In genomic region chr7:37563831-37564400, GRCm38 (mm10) we compare ENCODE assay signal across 11 mouse cellular contexts.
DNase-seq lines count a peak whose midpoint lies in the region; ATAC-seq and TF ChIP-seq lines count a peak whose summit lies in the region.
"Had no signal": no experiment of that assay in that cellular context is flagged by ENCODE, and none has a peak within 500 bp of the region (broad histone marks: within the 10 kb centered on the region; RNA-seq: fewer than 3 reads in every experiment).

No protein-coding gene starts in this region.

- H3K9me3 ChIP-seq in embryonic facial prominence, embryonic 12.5 days = no peaks in the 10 kb centered on the region
- no peaks in the 10 kb centered on the region for H3K9me3 ChIP-seq in hindbrain, embryonic 13.5 days
- H3K9me3 ChIP-seq in midbrain, postnatal 0 days (ENCODE audit: low read length) = no peaks in the 10 kb centered on the region
- H3K9me3 ChIP-seq: heart, embryonic 10.5 days had no signal

- H3K27ac ChIP-seq in gastrocnemius, adult 2 months = peak overlapping the region; percentile 44; the same call in 1 of the 2 replicates
- H3K27ac ChIP-seq in embryonic facial prominence, embryonic 12.5 days = no peak overlapping the region
- peak overlapping the region; percentile 68 for H3K27ac ChIP-seq in hindbrain, embryonic 13.5 days
- H3K27ac ChIP-seq in midbrain, postnatal 0 days (ENCODE audit: low read depth, low read length) = no peak overlapping the region
- H3K27ac ChIP-seq: heart, embryonic 10.5 days had no signal

- peak overlapping the region; percentile 75 for H3K4me3 ChIP-seq in gastrocnemius, adult 2 months
- no peak overlapping the region for H3K4me3 ChIP-seq in embryonic facial prominence, embryonic 12.5 days
- H3K4me3 ChIP-seq in hindbrain, embryonic 13.5 days = no peak overlapping the region
- H3K4me3 ChIP-seq in midbrain, postnatal 0 days (ENCODE audit: low read depth, low read length) = no peak overlapping the region
- H3K4me3 ChIP-seq: erythroblast, embryonic 14.5 days had no signal

- no peak for TF ChIP-seq CTCF in gastrocnemius, adult 2 months (IDR thresholded peaks at IDR 0.05)
- no peak for TF ChIP-seq CTCF in midbrain, postnatal 0 days (IDR thresholded peaks at IDR 0.05)

- no peak overlapping the region for H3K9ac ChIP-seq in embryonic facial prominence, embryonic 12.5 days
- peak overlapping the region; percentile 30; the same call in 1 of the 2 replicates for H3K9ac ChIP-seq in hindbrain, embryonic 13.5 days
- 0 out of 2 replicates have a peak overlapping the region, but pooled peaks have one; percentile 8 for H3K9ac ChIP-seq in midbrain, postnatal 0 days (replicated peaks; ENCODE audit: low read length, poor library complexity, severe bottlenecking)

- intact Hi-C loops in gastrocnemius, adult 2 months (cut with DNase I) = no loop called here

- WGBS in embryonic facial prominence, embryonic 12.5 days = 30% methylated on average over 6 of the region's 6 CpGs
- 6% methylated on average over 6 of the region's 6 CpGs for WGBS in hindbrain, embryonic 13.5 days
- 35% methylated on average over 6 of the region's 6 CpGs for WGBS in midbrain, postnatal 0 days

- no peak for DNase-seq in gastrocnemius, adult 2 months
- no peak for DNase-seq in gastrocnemius, adult 18-20 months (ENCODE audit: low spot score)
- no peak for DNase-seq in midbrain, postnatal 0 days (ENCODE audit: low spot score)
- no peak for DNase-seq in testis, postnatal 10 days (ENCODE audit: low spot score)
- DNase-seq in adrenal gland, postnatal 25 days = no peak

- H3K4me2 ChIP-seq in embryonic facial prominence, embryonic 12.5 days (replicated peaks) = peak overlapping the region; percentile 15; the same call in 1 of the 2 replicates
- H3K4me2 ChIP-seq in hindbrain, embryonic 13.5 days = peak overlapping the region; percentile 32; the same call in 1 of the 2 replicates
- no peak overlapping the region for H3K4me2 ChIP-seq in midbrain, postnatal 0 days (ENCODE audit: low read depth, low read length, poor library complexity, severe bottlenecking)

- peaks cover 3% of the 10 kb centered on the region; the same call in 1 of the 2 replicates for H3K36me3 ChIP-seq in embryonic facial prominence, embryonic 12.5 days
- H3K36me3 ChIP-seq in hindbrain, embryonic 13.5 days = peaks cover 14% of the 10 kb centered on the region
- no peaks in the 10 kb centered on the region for H3K36me3 ChIP-seq in midbrain, postnatal 0 days (ENCODE audit: insufficient read depth, low read length)
- H3K36me3 ChIP-seq: G1E; heart, embryonic 10.5 days had no signal

- no peak for ATAC-seq in embryonic facial prominence, embryonic 12.5 days (ENCODE audit: insufficient number of reproducible peaks, insufficient read depth, low FRiP score, low TSS enrichment)
- ATAC-seq in hindbrain, embryonic 13.5 days (ENCODE audit: low FRiP score) = no peak
- ATAC-seq in midbrain, postnatal 0 days (ENCODE audit: low FRiP score) = no peak
- ATAC-seq in megakaryocyte-erythroid progenitor cell, adult 5-6 weeks (replicated peaks; ENCODE audit: low FRiP score, low TSS enrichment, poor library complexity, severe bottlenecking) = no peak

- H3K4me1 ChIP-seq in embryonic facial prominence, embryonic 12.5 days = peaks cover 35% of the 10 kb centered on the region
- peaks cover 80% of the 10 kb centered on the region for H3K4me1 ChIP-seq in hindbrain, embryonic 13.5 days (replicated peaks)
- H3K4me1 ChIP-seq in midbrain, postnatal 0 days (ENCODE audit: insufficient read depth, low read length) = peaks cover 12% of the 10 kb centered on the region; the same call in 1 of the 2 replicates

- no peaks in the 10 kb centered on the region for H3K27me3 ChIP-seq in embryonic facial prominence, embryonic 12.5 days
- no peaks in the 10 kb centered on the region for H3K27me3 ChIP-seq in hindbrain, embryonic 13.5 days
- H3K27me3 ChIP-seq in midbrain, postnatal 0 days (ENCODE audit: insufficient read depth, low read length) = no peaks in the 10 kb centered on the region

Comparison
In these comparisons a context has a peak if more than half of its experiments do, and no peak if none do; other contexts are left out.
1. H3K27ac ChIP-seq: peak in gastrocnemius, adult 2 months (single experiment) and hindbrain, embryonic 13.5 days (single experiment); none in embryonic facial prominence, embryonic 12.5 days (single experiment) and midbrain, postnatal 0 days (single experiment).